Mouse (Mus musculus) heart, embryonic 13.5 days (tissue): ENCODE results near the gene Mybph. TPM values are rescaled to one million over a fixed set of nuclear protein-coding genes. Genes with fewer than 3 reads are reported as not detected.
A peak's percentile ranks its signal among the peaks of the same experiment; 100 is the strongest.

Experiments used
- ATAC-seq: fragments of 200-750 bp; cut with Nextera tagmentation; 2 replicates; pipeline ENCODE4 v1.8.0; 2017; ENCODE audit warnings: moderate TSS enrichment; ENCODE audit not compliant: insufficient number of reproducible peaks, low FRiP score, low TSS enrichment; ENCODE audit errors: extremely low read depth
- H3K27ac ChIP-seq: fragments of 300-500 bp; sonication (generic); replicated peaks from 2 replicates; pipeline ENCODE4 v1.5.1; 2015; ENCODE audit warnings: moderate library complexity, mild to moderate bottlenecking, inconsistent platforms
- H3K27me3 ChIP-seq: fragments of 300-500 bp; sonication (generic); replicated peaks from 2 replicates; pipeline ENCODE4 v1.6.1; 2015; ENCODE audit warnings: mild to moderate bottlenecking, inconsistent platforms
- H3K36me3 ChIP-seq: fragments of 300-500 bp; sonication (generic); 2 replicates; pipeline ENCODE4 v1.6.1; 2015; ENCODE audit warnings: mild to moderate bottlenecking, inconsistent platforms
- H3K4me1 ChIP-seq: fragments of 300-500 bp; sonication (generic); 2 replicates; pipeline ENCODE4 v1.6.1; 2015; ENCODE audit warnings: inconsistent platforms
- H3K4me2 ChIP-seq: fragments of 300-500 bp; sonication (generic); 2 replicates; pipeline ENCODE4 v1.6.1; 2015; ENCODE audit warnings: inconsistent platforms, mild to moderate bottlenecking, moderate library complexity
- H3K4me3 ChIP-seq: fragments of 300-500 bp; sonication (generic); 2 replicates; pipeline ENCODE4 v1.5.1; 2015; ENCODE audit warnings: moderate library complexity, mild to moderate bottlenecking, inconsistent platforms
- H3K9ac ChIP-seq: fragments of 300-500 bp; sonication (generic); 2 replicates; pipeline ENCODE4 v1.6.1; 2015; ENCODE audit warnings: inconsistent platforms, mild to moderate bottlenecking, moderate library complexity
- H3K9me3 ChIP-seq: fragments of 300-500 bp; sonication (generic); 2 replicates; pipeline ENCODE4 v1.6.1; 2016; ENCODE audit warnings: inconsistent platforms
- WGBS: fragments of 180-500 bp; shearing (Covaris S2); methylation state at CpG from one replicate; pipeline ENCODE4 v1.1.7; 2015; ENCODE audit warnings: mixed read lengths; 5-methylcytosine and 5-hydroxymethylcytosine counted together
- polyA plus RNA-seq: library from polyadenylated mRNA; unstranded; fragments of >200 nt; fragmentation: Nextera tagmentation; extraction: Ambion mirVana; gene quantifications from 2 replicates; pipeline ENCODE4 v1.2.1, GENCODE M21; 2015

Mybph gene
- 0.67 and 2.1 TPM in 2 replicates for polyA plus RNA-seq

GRCm38 (mm10) chr1:134193126-134193525 is at the start of gene Mybph:
Mybph (plus strand) TSS chr1:134193448.
- no peaks in the 10 kb centered on the region for H3K36me3 ChIP-seq
- WGBS, result 63% methylated on average over 1 of the region's 1 CpGs
- H3K4me1 ChIP-seq, result peaks cover 50% of the 10 kb centered on the region
- peaks cover 40% of the 10 kb centered on the region for H3K27me3 ChIP-seq
- no peak for ATAC-seq
- H3K4me2 ChIP-seq, result no peak within 1 kb of the TSS
- H3K4me3 ChIP-seq, result no peak within 1 kb of the TSS
- H3K27ac ChIP-seq, result no peak within 1 kb of the TSS
- H3K9ac ChIP-seq, result peak within 1 kb of the TSS; percentile 45
- H3K9me3 ChIP-seq, result no peaks in the 10 kb centered on the region

- H3K4me3 ChIP-seq, result no peak overlapping the region
- H3K9me3 ChIP-seq, result no peaks in the 10 kb centered on the region
- 70% methylated on average over 8 of the region's 8 CpGs for WGBS
- H3K27me3 ChIP-seq, result peaks cover 31% of the 10 kb centered on the region
- H3K27ac ChIP-seq, result no peak overlapping the region
- H3K4me1 ChIP-seq, result peaks cover 12% of the 10 kb centered on the region
- H3K4me2 ChIP-seq, result no peak overlapping the region
- H3K36me3 ChIP-seq, result no peaks in the 10 kb centered on the region
- no peak for ATAC-seq
- H3K9ac ChIP-seq, result no peak overlapping the region
These were observed 47.2 kb upstream of the Mybph start for GRCm38 (mm10) chr1:134146066-134146465.

- no peak overlapping the region for H3K4me3 ChIP-seq
- H3K27ac ChIP-seq, result 0 out of 2 replicates have a peak overlapping the region, but pooled peaks have one; percentile 12
- no peak overlapping the region for H3K4me2 ChIP-seq
- peaks cover 24% of the 10 kb centered on the region for H3K27me3 ChIP-seq
- no peak for ATAC-seq
- H3K9me3 ChIP-seq, result peaks cover 4% of the 10 kb centered on the region; the same call in 1 of the 2 replicates
- peak overlapping the region; percentile 17; the same call in 1 of the 2 replicates for H3K9ac ChIP-seq
- H3K36me3 ChIP-seq, result no peaks in the 10 kb centered on the region
- 51% methylated on average over 8 of the region's 8 CpGs for WGBS
- peaks cover 25% of the 10 kb centered on the region for H3K4me1 ChIP-seq
These were observed 43.2 kb upstream of the Mybph start for GRCm38 (mm10) chr1:134150076-134150475.

DNA sequence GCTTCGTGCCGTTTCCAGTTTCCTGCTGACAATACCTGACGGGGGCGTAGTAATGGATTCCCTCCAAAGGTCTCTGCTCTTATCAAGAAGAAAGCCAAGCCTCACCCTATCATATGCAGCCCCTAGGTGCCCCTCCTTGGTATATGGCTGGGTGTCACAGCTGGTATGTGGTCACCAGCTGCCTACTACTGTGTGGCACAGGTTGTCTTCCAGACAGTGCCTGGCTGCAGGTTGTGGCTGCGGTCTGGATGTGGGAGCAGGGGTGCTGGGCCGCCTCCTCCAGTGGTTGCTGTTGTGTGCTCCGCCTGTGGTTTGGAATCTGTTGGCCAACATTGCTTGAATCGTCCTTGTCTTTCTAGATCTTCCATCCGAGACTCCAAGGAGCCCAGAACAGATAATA is 42.5 kb upstream of the Mybph start:
- Histone ChIP-seq H3K36me3 (no peaks in the 10 kb centered on the region), H3K9me3 (peaks cover 4% of the 10 kb centered on the region; the same call in 1 of the 2 replicates), H3K4me1 (peaks cover 25% of the 10 kb centered on the region), H3K9ac (no peak overlapping the region), H3K27ac (no peak overlapping the region), H3K4me3 (no peak overlapping the region), H3K4me2 (no peak overlapping the region), H3K27me3 (peaks cover 24% of the 10 kb centered on the region)
- WGBS, result 85% methylated on average over 9 of the region's 9 CpGs
- ATAC-seq, result no peak

- 30% methylated on average over 13 of the region's 13 CpGs for WGBS
- Histone ChIP-seq H3K4me1 (peaks cover 25% of the 10 kb centered on the region), H3K9ac (no peak overlapping the region)
These were observed 41.4 kb upstream of the Mybph start for GRCm38 (mm10) chr1:134151655-134152412.

DNA sequence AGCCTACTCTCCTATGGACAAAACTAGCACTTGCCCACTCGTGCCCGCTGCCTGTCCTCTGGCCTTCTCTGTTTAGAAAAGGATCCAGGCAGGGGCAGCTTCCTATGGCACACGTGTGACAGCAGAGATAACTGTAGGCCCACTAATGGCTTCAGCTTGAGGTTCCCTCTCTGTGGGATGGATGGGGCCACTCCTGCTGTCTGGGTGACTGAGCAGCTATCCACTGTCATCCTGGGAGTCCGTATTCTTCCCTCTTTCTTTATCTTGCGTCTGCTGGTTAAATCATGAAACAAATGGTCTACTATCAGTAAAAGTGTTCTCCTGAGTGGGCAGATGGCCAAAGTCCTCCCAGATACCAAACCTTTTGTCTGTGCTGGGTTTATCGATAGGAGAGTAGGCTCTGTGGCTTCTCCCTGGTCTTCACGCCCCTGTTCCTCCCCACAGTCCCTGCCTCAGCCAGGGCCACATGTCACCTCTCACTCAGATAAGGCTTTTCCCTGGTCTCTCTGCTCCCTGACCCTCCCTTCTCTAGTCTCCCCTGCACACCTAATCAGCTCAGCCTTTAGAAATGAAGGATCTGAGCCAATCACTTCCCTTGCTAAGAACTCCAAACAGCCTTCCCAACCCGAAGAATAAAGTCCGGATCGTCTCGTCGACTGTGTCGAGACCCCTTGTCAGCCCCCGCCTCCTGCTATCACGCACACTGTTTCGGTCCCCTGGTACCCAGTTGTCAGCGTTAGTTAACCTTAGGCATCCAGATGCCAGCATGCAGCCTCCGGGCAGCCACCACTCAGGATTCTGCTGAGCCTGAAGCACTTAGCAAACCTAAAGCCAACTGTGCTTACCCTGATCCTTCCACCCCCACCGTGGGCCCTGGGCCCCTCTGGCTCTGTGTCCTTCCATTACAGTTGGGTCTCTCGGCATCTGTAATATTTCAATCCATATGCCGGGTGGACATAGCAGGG is 40.3 kb upstream of the Mybph start:
- 31% methylated on average over 21 of the region's 21 CpGs for WGBS
- ATAC-seq, result no peak
- peaks cover 25% of the 10 kb centered on the region for H3K4me1 ChIP-seq
- H3K4me2 ChIP-seq, result no peak overlapping the region
- H3K27ac ChIP-seq, result no peak overlapping the region
- peaks cover 24% of the 10 kb centered on the region for H3K27me3 ChIP-seq
- no peaks in the 10 kb centered on the region for H3K36me3 ChIP-seq
- H3K9me3 ChIP-seq, result peaks cover 4% of the 10 kb centered on the region; the same call in 1 of the 2 replicates
- H3K4me3 ChIP-seq, result no peak overlapping the region
- peak overlapping the region; percentile 44; the same call in 1 of the 2 replicates for H3K9ac ChIP-seq

More at GRCm38 (mm10) chr1:134151655-134152412, 41.4 kb upstream of the Mybph start:
- Histone ChIP-seq H3K27ac (no peak overlapping the region), H3K27me3 (peaks cover 24% of the 10 kb centered on the region), H3K36me3 (no peaks in the 10 kb centered on the region), H3K9me3 (peaks cover 4% of the 10 kb centered on the region; the same call in 1 of the 2 replicates), H3K4me2 (no peak overlapping the region), H3K4me3 (no peak overlapping the region)
- no peak for ATAC-seq

DNA sequence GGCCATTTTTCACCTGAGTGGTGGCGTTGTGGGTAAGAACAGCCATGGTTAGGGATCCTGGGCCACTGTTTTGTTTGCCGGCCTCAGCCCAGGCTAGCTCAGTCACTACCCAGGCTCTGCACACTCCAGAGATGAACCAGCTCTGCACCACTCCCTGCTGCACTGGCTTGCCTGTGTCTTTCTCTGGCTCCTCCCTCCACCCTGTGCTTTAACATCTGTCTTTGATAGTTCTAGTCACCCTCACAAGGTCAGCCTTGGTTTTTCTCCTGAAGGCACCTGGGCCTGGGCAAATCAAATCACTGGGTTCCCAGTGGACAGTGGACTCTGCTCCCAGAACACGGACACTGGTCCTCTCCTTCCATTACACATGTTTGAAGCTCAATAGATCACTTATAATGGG is 39.1 kb upstream of the Mybph start:
- no peak for ATAC-seq
- Histone ChIP-seq H3K27me3 (peaks cover 24% of the 10 kb centered on the region), H3K27ac (no peak overlapping the region), H3K9me3 (peaks cover 4% of the 10 kb centered on the region; the same call in 1 of the 2 replicates), H3K36me3 (no peaks in the 10 kb centered on the region), H3K9ac (no peak overlapping the region), H3K4me1 (peaks cover 25% of the 10 kb centered on the region), H3K4me3 (no peak overlapping the region), H3K4me2 (no peak overlapping the region)
- WGBS, result 85% methylated on average over 3 of the region's 3 CpGs

DNA sequence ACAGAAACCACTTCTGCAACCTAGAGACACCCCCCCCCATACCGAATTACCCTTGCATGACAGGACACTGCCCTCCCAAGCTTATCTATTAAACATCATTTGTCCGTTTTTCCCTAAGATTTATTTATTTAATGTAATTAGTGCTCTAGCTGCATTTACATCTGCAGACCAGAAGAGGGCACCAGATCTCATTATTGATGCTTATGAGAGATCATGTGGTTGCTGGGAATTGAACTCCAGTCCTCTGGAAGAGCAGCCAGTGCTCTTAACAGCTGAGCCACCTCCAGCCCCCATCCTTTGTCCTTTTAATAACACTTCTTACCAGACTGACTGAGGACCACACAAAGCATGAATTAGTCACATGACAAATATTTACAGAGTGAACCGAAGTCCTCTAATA is 38.6 kb upstream of the Mybph start:
- Histone ChIP-seq H3K4me3 (no peak overlapping the region), H3K9me3 (peaks cover 4% of the 10 kb centered on the region; the same call in 1 of the 2 replicates), H3K9ac (no peak overlapping the region), H3K4me2 (no peak overlapping the region), H3K27ac (no peak overlapping the region), H3K27me3 (peaks cover 25% of the 10 kb centered on the region), H3K4me1 (peaks cover 21% of the 10 kb centered on the region), H3K36me3 (no peaks in the 10 kb centered on the region)
- no peak for ATAC-seq
- WGBS, result 61% methylated on average over 3 of the region's 3 CpGs

DNA sequence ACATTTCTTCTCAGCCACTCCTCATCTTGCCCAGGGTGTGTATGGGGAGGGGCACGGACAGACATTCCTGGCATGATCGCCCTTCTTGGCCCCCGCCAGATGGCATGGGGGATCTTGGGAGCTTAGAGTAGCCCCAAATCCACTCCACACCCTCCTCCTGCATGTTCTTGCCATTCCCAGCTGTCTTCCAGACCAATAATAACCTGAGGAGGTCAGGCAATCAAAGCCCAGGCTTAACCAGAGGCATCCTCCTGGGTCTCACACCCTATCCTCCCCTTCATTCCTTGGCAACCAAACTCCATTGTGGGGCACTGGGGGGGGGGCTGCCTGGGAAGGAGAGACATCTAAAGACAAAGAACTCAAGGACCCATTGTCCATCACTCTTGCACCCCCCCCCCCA is 32.8 kb upstream of the Mybph start:
- Histone ChIP-seq H3K27me3 (0 out of 2 replicates have a peak, but pooled peaks cover 2% of the 10 kb centered on the region), H3K4me2 (no peak overlapping the region), H3K27ac (no peak overlapping the region), H3K4me3 (no peak overlapping the region), H3K4me1 (no peaks in the 10 kb centered on the region), H3K36me3 (no peaks in the 10 kb centered on the region), H3K9me3 (no peaks in the 10 kb centered on the region), H3K9ac (no peak overlapping the region)
- ATAC-seq, result no peak
- 77% methylated on average over 3 of the region's 3 CpGs for WGBS

- ATAC-seq, result no peak
These were observed 31.8 kb upstream of the Mybph start for GRCm38 (mm10) chr1:134161399-134161798.

More at GRCm38 (mm10) chr1:134161399-134161798, 31.8 kb upstream of the Mybph start:
- Histone ChIP-seq H3K27ac (no peak overlapping the region), H3K4me1 (no peaks in the 10 kb centered on the region), H3K4me2 (no peak overlapping the region), H3K27me3 (0 out of 2 replicates have a peak, but pooled peaks cover 2% of the 10 kb centered on the region), H3K4me3 (no peak overlapping the region), H3K9me3 (no peaks in the 10 kb centered on the region), H3K9ac (no peak overlapping the region), H3K36me3 (no peaks in the 10 kb centered on the region)
- WGBS, result 68% methylated on average over 6 of the region's 6 CpGs
